Mouse (Mus musculus): Measurements from ENCODE around the gene Ankrd65.

GRCm38 (mm10) chr4:155839483-155839910 lies 49.3 kb downstream of the Ankrd65 start, which contains the start of gene Mxra8:
- TF ChIP-seq EP300 (IDR thresholded peaks at IDR 0.05; ENCODE audit: low read length) (no peak), CTCF (conservative IDR thresholded peaks at IDR 0.05 in 1 of 2, IDR thresholded peaks at IDR 0.05 in 1 of 2; ENCODE audit: low read depth in 2 of 2, low read length in 2 of 2) (no peak), E2F4 (IDR thresholded peaks at IDR 0.05; ENCODE audit: insufficient replicate concordance, low read depth, low read length) (no peak), MAX (IDR thresholded peaks at IDR 0.05; ENCODE audit: low read length) (no peak), GABPA (IDR thresholded peaks at IDR 0.05; ENCODE audit: insufficient replicate concordance, low read depth, low read length) (no peak), MAZ (IDR thresholded peaks at IDR 0.05; ENCODE audit: low read depth, low read length) (peak; percentile 49; the same call in 1 of the 2 replicates), ZNF384 (IDR thresholded peaks at IDR 0.05; ENCODE audit: low read depth, low read length) (no peak), POLR2A (IDR thresholded peaks at IDR 0.05; ENCODE audit: low read depth, low read length) (peak; percentile 61), RAD21 (IDR thresholded peaks at IDR 0.05; ENCODE audit: low read depth, low read length) (no peak), BHLHE40 (IDR thresholded peaks at IDR 0.05; ENCODE audit: low read depth, low read length) (no peak; the same call in 1 of the 2 replicates), HCFC1 (IDR thresholded peaks at IDR 0.05; ENCODE audit: low read depth, low read length) (no peak)
